Mouse (Mus musculus) embryo, embryonic 10 days (tissue): ENCODE results near the gene Noto.

ENCODE experiments used
- DNase-seq: peaks from one replicate; pipeline ENCODE4 v3.0.0-alpha.2; 2015; ENCODE audit warnings: low spot score

The Noto gene

GRCm38 (mm10) chr6:85423836-85424379 lies at the start of gene Noto:
Gene Noto (plus strand): TSS chr6:85423886.
- peak; percentile 18 for DNase-seq

GRCm38 (mm10) chr6:85373951-85374733 lies 49.5 kb upstream of the Noto start, which contains the start of gene Rab11fip5:
Gene Rab11fip5 (minus strand): TSS chr6:85374634.
- DNase-seq = peak; percentile 32

- DNase-seq = peak; percentile 95
Measured at GRCm38 (mm10) chr6:85374734-85375114, 49.0 kb upstream of the Noto start.

- no peak for DNase-seq
Measured at GRCm38 (mm10) chr6:85377066-85377734, 46.5 kb upstream of the Noto start.

GRCm38 (mm10) chr6:85377876-85378275 lies 45.8 kb upstream of the Noto start:
- no peak for DNase-seq

GRCm38 (mm10) chr6:85378629-85379028 lies 45.1 kb upstream of the Noto start:
- no peak for DNase-seq

- peak; percentile 92 for DNase-seq
Measured at GRCm38 (mm10) chr6:85380201-85380900, 43.3 kb upstream of the Noto start.

- peak; percentile 9 for DNase-seq
Measured at GRCm38 (mm10) chr6:85380901-85381647, 42.6 kb upstream of the Noto start.

- no peak for DNase-seq
Measured at GRCm38 (mm10) chr6:85381648-85382020, 42.1 kb upstream of the Noto start.

GRCm38 (mm10) chr6:85382791-85383190 lies 40.9 kb upstream of the Noto start:
- no peak for DNase-seq

- DNase-seq = no peak
Measured at GRCm38 (mm10) chr6:85388608-85389007, 35.1 kb upstream of the Noto start.

- peak; percentile 83 for DNase-seq
Measured at GRCm38 (mm10) chr6:85391803-85392202, 31.9 kb upstream of the Noto start.

GRCm38 (mm10) chr6:85395360-85395759 lies 28.3 kb upstream of the Noto start:
- no peak for DNase-seq

- peak; percentile 47 for DNase-seq
Measured at GRCm38 (mm10) chr6:85397165-85397564, 26.5 kb upstream of the Noto start.

- no peak for DNase-seq
Measured at GRCm38 (mm10) chr6:85399715-85400114, 24.0 kb upstream of the Noto start.

GRCm38 (mm10) chr6:85402613-85403012 lies 21.1 kb upstream of the Noto start:
- DNase-seq = no peak

GRCm38 (mm10) chr6:85403039-85403438 lies 20.6 kb upstream of the Noto start:
- no peak for DNase-seq

- DNase-seq = peak; percentile 67
Measured at GRCm38 (mm10) chr6:85409003-85409402, 14.7 kb upstream of the Noto start.

- peak; percentile 67 for DNase-seq
Measured at GRCm38 (mm10) chr6:85410771-85411273, 12.9 kb upstream of the Noto start.

- no peak for DNase-seq
Measured at GRCm38 (mm10) chr6:85415829-85416228, 7.9 kb upstream of the Noto start.

- no peak for DNase-seq
Measured at GRCm38 (mm10) chr6:85419150-85419549, 4.5 kb upstream of the Noto start.
